Mouse (Mus musculus) E14TG2a.4 (cell line): ENCODE results near the gene Pitx3.
A peak's percentile ranks its signal among the peaks of the same experiment; 100 is the strongest.

Source experiments
- H3K27me3 ChIP-seq: 2 replicates; pipeline ENCODE4 v1.6.1; 2014; ENCODE audit warnings: low read length, control low read depth; ENCODE audit not compliant: insufficient read depth
- H3K36me3 ChIP-seq: 2 replicates; pipeline ENCODE4 v1.6.1; 2014; ENCODE audit warnings: low read length, control low read depth; ENCODE audit not compliant: insufficient read depth
- H3K4me1 ChIP-seq: replicated peaks from 2 replicates; pipeline ENCODE4 v1.6.1; 2014; ENCODE audit warnings: low read depth, low read length, control low read depth
- H3K4me3 ChIP-seq: replicated peaks from 2 replicates; pipeline ENCODE4 v1.5.1; 2014; ENCODE audit warnings: mild to moderate bottlenecking, low read length
- H3K9me3 ChIP-seq: 2 replicates; pipeline ENCODE4 v1.6.1; 2014; ENCODE audit warnings: low read length, control low read depth
- CTCF ChIP-seq: conservative IDR thresholded peaks from 2 replicates; pipeline ENCODE4 v1.5.1; 2014; ENCODE audit warnings: low read length
- NANOG ChIP-seq: IDR thresholded peaks from 2 replicates; pipeline ENCODE4 v1.6.1; 2014; ENCODE audit warnings: borderline replicate concordance, low read length, mixed read lengths
- POU5F1 ChIP-seq: IDR thresholded peaks from 2 replicates; pipeline ENCODE4 v1.6.1; 2014; ENCODE audit warnings: low read length, borderline replicate concordance

Gene Pitx3

DNA sequence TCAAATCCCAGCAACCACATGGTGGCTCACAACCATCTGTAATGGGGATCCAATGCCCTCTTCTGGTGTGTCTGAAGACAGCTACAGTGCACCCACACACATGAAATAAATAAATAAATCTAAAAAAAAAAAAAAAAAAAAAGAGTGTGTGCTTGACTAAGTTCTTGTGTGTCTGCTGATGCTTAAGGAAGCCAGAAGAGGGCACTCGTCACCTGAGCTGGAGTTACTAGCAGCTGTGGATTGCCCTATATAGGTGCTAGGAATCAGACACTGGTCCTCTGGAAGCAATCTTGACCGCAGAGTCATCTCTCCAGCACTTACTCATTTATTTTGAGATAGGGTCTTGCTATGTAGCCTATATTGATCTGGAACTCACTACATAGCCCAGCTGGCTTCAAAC lies 54.0 kb downstream of the Pitx3 start:
- TF ChIP-seq NANOG: no peak

DNA sequence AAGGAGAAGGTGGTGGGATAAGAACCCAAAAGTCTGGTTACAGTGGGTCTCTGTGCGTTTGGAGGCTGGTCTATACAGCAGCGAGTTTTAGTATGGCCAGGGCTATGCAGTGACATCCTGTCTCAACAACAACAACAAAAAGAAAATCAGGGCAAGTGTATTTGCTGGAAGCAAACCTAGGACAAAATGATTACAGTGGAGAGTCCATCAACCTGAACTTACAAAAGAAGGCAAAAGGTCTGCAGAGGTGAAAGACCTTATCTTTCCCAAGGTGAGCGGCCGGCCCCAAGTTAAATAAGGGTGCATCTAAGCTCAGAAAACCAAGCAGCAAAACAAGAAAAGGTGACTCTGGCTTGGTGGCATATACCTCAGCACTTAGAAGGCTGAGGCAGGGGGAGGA lies 56.5 kb downstream of the Pitx3 start:
- H3K9me3 ChIP-seq: peaks cover 3% of the 10 kb centered on the region; the same call in 1 of the 2 replicates

More for the DNA sequence above, 54.0 kb downstream of the Pitx3 start:
- Histone ChIP-seq H3K4me3 (no peak overlapping the region), H3K4me1 (peaks cover 7% of the 10 kb centered on the region; the same call in 1 of the 2 replicates), H3K27me3 (no peaks in the 10 kb centered on the region), H3K9me3 (peaks cover 10% of the 10 kb centered on the region), H3K36me3 (no peaks in the 10 kb centered on the region)

GRCm38 (mm10) chr19:46087871-46088270 lies 60.3 kb downstream of the Pitx3 start:
- H3K4me1 ChIP-seq: peaks cover 34% of the 10 kb centered on the region
- H3K36me3 ChIP-seq: peaks cover 40% of the 10 kb centered on the region
- TF ChIP-seq NANOG: no peak
- TF ChIP-seq CTCF: no peak
- TF ChIP-seq POU5F1: no peak
- H3K4me3 ChIP-seq: no peak overlapping the region
- H3K9me3 ChIP-seq: no peaks in the 10 kb centered on the region
- no peaks in the 10 kb centered on the region for H3K27me3 ChIP-seq

More for the DNA sequence above, 56.5 kb downstream of the Pitx3 start:
- TF ChIP-seq POU5F1: no peak
- TF ChIP-seq CTCF: no peak
- TF ChIP-seq NANOG: no peak
- peaks cover 6% of the 10 kb centered on the region for H3K36me3 ChIP-seq
- no peaks in the 10 kb centered on the region for H3K27me3 ChIP-seq
- no peak overlapping the region for H3K4me3 ChIP-seq
- peaks cover 11% of the 10 kb centered on the region; the same call in 1 of the 2 replicates for H3K4me1 ChIP-seq

DNA sequence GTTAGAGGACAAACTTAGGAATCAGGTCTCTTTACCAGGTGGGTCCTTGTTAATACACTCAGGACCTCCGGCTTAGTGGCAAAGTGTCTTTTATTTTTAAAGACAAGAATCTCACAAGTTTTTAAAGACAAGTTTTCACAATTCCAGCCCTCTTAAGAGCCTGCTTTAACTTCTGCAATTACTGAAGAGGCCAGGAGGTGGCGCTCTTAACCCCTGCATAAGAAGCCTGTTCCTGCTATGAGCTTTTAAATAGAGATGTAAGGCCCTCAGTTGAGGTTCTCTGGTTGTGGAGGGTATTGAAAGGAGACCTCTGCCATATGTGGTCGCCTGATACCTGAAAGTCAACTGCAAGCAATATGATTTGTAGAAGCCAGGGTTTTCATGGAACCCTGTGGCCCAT lies 61.8 kb downstream of the Pitx3 start:
- H3K9me3 ChIP-seq: no peaks in the 10 kb centered on the region
- peaks cover 55% of the 10 kb centered on the region for H3K36me3 ChIP-seq
- peaks cover 47% of the 10 kb centered on the region for H3K4me1 ChIP-seq
- H3K4me3 ChIP-seq: no peak overlapping the region
- TF ChIP-seq CTCF (peak; percentile 95), POU5F1 (no peak), NANOG (no peak)
- no peaks in the 10 kb centered on the region for H3K27me3 ChIP-seq
